Mouse (Mus musculus): ENCODE measurements around the gene Atp6v0a1.

DNA sequence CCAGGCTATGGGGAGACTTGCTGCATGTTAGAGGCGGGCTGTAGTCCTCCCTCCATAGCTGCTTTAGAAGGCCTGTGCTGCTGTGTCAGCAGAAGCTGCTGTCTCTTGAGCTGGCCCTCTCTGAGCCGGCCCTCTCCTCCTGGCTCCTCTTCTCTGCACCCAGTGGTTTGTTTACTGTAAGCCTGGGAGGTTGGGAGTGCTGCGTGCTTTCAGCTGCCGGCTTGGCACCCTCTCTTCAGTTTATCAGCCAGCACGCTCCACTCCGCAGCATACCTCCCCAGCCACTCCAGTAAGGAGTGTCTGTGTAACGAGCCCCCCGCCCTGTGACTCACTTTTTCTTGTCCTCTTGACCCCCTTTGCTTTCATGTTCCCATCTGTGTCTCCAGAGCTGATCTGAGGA lies 47.6 kb downstream of the Atp6v0a1 start:
- TF ChIP-seq CTCF (IDR thresholded peaks at IDR 0.05; ENCODE audit: borderline replicate concordance, insufficient read depth, low read depth, low read length) (no peak), POLR2A (IDR thresholded peaks at IDR 0.05; ENCODE audit: borderline replicate concordance, insufficient read depth, low read length) (no peak)
